Mouse (Mus musculus): Measurements from ENCODE around the gene Mrpl30. TPM values are rescaled to one million over a fixed set of nuclear protein-coding genes. Genes with fewer than 3 reads are reported as not detected.

Gene Mrpl30
- polyA plus RNA-seq (2015; fragmentation: Nextera tagmentation; extraction: Ambion mirVana): 117 and 139 TPM in 2 replicates

DNA sequence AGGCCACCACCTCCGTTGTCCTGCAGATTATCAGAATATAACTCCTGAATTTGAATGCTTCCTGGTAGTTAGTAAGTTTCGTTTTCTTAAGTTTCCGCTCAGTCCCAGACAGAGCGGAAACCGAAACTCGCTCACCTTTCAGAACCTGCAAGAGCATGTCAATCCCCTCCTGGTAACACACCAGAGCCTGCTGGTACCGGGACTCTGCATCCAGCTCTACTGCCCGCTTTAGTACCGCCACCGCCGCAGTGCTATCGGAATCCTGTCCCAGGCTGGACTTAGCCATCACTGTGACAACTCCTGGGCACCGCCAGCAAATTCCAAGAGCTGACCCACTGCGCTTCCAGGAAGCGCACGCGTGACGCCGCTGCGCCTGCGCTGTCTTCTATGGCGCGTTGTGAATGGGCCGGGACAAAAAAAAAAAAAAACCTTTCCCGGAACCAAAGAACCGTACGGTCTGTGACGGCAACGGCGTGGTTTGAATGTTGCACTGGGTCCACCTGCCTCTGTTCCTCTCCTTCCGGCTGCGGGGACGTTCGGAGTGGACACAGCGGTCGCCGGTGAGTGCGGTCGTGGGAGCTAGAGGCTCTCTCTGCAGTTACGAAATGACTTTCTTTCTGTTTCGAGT lies at the start of gene Mrpl30, which contains the start of gene Mitd1:
Gene Mrpl30 (plus strand): TSS at position 453 of the 628 bp plus-strand sequence.
Gene Mitd1 (minus strand): TSS at position 387 of the 628 bp plus-strand sequence.
- no peaks in the 10 kb centered on the region for H3K27me3 ChIP-seq
- ATAC-seq (ENCODE audit: insufficient read depth): peak; percentile 87
- peaks cover 54% of the 10 kb centered on the region for H3K4me1 ChIP-seq (replicated peaks)
- H3K27ac ChIP-seq (replicated peaks): peak within 1 kb of the TSS; percentile 87
- H3K36me3 ChIP-seq (replicated peaks): peaks cover 20% of the 10 kb centered on the region
- peak within 1 kb of the TSS; percentile 85 for H3K4me3 ChIP-seq (replicated peaks)
- H3K9ac ChIP-seq: peak within 1 kb of the TSS; percentile 72
- no peaks in the 10 kb centered on the region for H3K9me3 ChIP-seq (replicated peaks)
- H3K4me2 ChIP-seq: peak within 1 kb of the TSS; percentile 82
- WGBS (ENCODE audit: insufficient replicate concordance): under 1% methylated on average over 41 of the region's 41 CpGs

DNA sequence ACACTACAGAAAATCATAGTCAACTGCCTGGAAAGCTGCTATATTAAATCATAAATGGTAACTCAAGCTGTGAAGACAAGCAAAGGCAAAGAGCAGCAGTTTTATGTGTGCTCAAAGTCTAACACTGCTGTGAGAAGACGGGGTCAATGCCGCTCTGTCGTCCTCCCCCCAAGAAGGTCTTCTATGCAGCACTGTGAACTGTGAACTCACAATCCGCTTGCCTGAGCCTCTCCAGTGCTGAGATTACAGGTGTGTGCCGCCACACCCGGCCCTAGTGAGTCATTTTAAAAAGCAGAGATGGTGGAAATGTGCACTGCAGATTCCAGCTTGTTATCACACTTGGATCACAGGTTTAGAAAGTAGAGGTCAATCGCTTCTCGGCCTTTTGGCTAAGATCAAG lies 43.4 kb upstream of the Mrpl30 start:
- no peaks in the 10 kb centered on the region for H3K27me3 ChIP-seq
- no peak overlapping the region for H3K4me2 ChIP-seq
- no peaks in the 10 kb centered on the region for H3K36me3 ChIP-seq (replicated peaks)
- H3K27ac ChIP-seq (replicated peaks): no peak overlapping the region
- no peaks in the 10 kb centered on the region for H3K9me3 ChIP-seq (replicated peaks)
- ATAC-seq (ENCODE audit: insufficient read depth): no peak
- no peak overlapping the region for H3K4me3 ChIP-seq (replicated peaks)
- 69% methylated on average over 8 of the region's 8 CpGs for WGBS (ENCODE audit: insufficient replicate concordance)
- no peak overlapping the region for H3K9ac ChIP-seq
- no peaks in the 10 kb centered on the region for H3K4me1 ChIP-seq (replicated peaks)

DNA sequence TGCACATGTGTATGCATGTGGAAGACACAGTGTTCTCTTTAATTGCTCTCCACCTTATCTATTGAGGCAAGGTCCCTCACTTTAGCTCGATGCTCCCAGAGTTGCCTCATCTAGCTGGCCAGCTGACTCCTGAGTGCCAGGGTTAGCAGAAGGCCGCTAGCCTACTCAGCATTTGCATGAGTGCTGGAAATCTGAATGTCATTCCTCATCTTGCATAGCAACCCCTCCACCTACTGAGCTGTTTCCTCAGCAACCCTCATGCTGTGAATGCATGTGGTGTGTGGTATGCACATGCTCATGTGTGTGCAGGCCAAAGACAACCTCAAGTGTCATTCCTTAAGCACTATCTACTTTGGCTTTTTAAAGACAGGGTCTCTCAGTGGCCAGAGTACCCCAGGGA lies 39.6 kb upstream of the Mrpl30 start:
- ATAC-seq (ENCODE audit: insufficient read depth): no peak
- WGBS (ENCODE audit: insufficient replicate concordance): 30% methylated on average over 2 of the region's 2 CpGs

GRCm38 (mm10) chr1:37864511-37865400 lies 25.5 kb upstream of the Mrpl30 start:
- H3K4me3 ChIP-seq (replicated peaks): peak overlapping the region; percentile 76
- H3K36me3 ChIP-seq (replicated peaks): no peaks in the 10 kb centered on the region
- under 1% methylated on average over 90 of the region's 90 CpGs for WGBS (ENCODE audit: insufficient replicate concordance)
- H3K27ac ChIP-seq (replicated peaks): peak overlapping the region; percentile 92
- peak; percentile 97 for ATAC-seq (ENCODE audit: insufficient read depth)
- no peaks in the 10 kb centered on the region for H3K9me3 ChIP-seq (replicated peaks)
- peaks cover 31% of the 10 kb centered on the region for H3K4me1 ChIP-seq (replicated peaks)
- peak overlapping the region; percentile 99 for H3K4me2 ChIP-seq
- peak overlapping the region; percentile 75 for H3K9ac ChIP-seq
- H3K27me3 ChIP-seq: no peaks in the 10 kb centered on the region

More for the DNA sequence above, 39.6 kb upstream of the Mrpl30 start:
- Histone ChIP-seq H3K36me3 (replicated peaks) (no peaks in the 10 kb centered on the region), H3K9ac (no peak overlapping the region), H3K4me1 (replicated peaks) (no peaks in the 10 kb centered on the region), H3K4me3 (replicated peaks) (no peak overlapping the region), H3K27me3 (no peaks in the 10 kb centered on the region), H3K27ac (replicated peaks) (no peak overlapping the region), H3K4me2 (no peak overlapping the region), H3K9me3 (replicated peaks) (no peaks in the 10 kb centered on the region)

DNA sequence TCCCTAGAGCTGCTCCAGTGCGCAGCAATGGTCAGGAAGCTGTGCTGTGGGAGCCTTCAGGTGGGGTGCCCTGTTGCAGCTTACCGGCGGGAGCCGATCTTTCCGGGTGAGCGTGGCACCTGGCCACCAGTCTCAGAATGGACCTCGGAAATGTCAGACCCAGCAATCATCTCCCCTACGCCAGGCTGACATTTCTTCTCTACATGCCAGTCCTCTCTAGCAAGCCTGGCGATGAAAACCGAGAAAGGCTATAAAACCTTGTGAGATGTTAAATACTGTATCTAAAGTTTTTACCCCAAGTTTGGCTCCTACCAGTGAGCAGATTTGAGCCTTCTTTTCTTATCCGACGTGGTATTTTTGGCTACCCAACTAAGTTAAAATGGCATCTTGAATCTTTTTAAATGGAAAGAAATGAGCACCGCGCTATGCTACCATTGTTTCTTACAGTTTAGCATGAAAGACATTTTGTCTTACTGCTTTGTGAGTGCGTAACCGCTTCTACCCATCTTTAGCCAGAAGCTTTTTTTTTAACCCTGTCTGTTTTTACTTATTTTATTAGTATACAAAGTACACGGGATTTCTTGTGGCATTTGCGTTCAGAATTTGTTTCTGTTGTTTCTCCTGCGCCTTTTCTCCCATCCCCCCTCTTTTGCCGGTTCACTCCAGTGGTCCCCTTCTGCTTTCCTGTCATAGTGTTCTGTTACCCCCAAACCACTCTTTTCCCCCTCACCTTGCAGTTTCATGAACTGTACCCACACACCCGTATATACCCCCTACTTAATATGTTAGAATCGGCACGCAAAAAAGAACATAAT lies 24.7 kb upstream of the Mrpl30 start:
- Histone ChIP-seq H3K27ac (replicated peaks) (peak overlapping the region; percentile 92), H3K4me1 (replicated peaks) (peaks cover 33% of the 10 kb centered on the region), H3K36me3 (replicated peaks) (no peaks in the 10 kb centered on the region), H3K9me3 (replicated peaks) (no peaks in the 10 kb centered on the region), H3K27me3 (no peaks in the 10 kb centered on the region), H3K4me3 (replicated peaks) (peak overlapping the region; percentile 76), H3K9ac (peak overlapping the region; percentile 75), H3K4me2 (peak overlapping the region; percentile 99)
- no peak for ATAC-seq (ENCODE audit: insufficient read depth)
- 9% methylated on average over 23 of the region's 23 CpGs for WGBS (ENCODE audit: insufficient replicate concordance)

- H3K4me1 ChIP-seq (replicated peaks): peaks cover 33% of the 10 kb centered on the region
- no peaks in the 10 kb centered on the region for H3K27me3 ChIP-seq
- H3K36me3 ChIP-seq (replicated peaks): no peaks in the 10 kb centered on the region
- no peak for ATAC-seq (ENCODE audit: insufficient read depth)
- H3K4me2 ChIP-seq: peak within 1 kb of the TSS; percentile 99
- peak within 1 kb of the TSS; percentile 92 for H3K27ac ChIP-seq (replicated peaks)
- WGBS (ENCODE audit: insufficient replicate concordance): 81% methylated on average over 6 of the region's 6 CpGs
- H3K9me3 ChIP-seq (replicated peaks): no peaks in the 10 kb centered on the region
- H3K4me3 ChIP-seq (replicated peaks): peak within 1 kb of the TSS; percentile 76
- H3K9ac ChIP-seq: peak within 1 kb of the TSS; percentile 75
Observed at GRCm38 (mm10) chr1:37866286-37866685, 24.0 kb upstream of the Mrpl30 start, which contains the start of gene Tsga10. TSS of gene Tsga10 (minus strand) at chr1:37866429.

GRCm38 (mm10) chr1:37867056-37867455 lies 23.2 kb upstream of the Mrpl30 start:
- Histone ChIP-seq H3K9ac (no peak overlapping the region), H3K4me2 (no peak overlapping the region), H3K36me3 (replicated peaks) (no peaks in the 10 kb centered on the region), H3K27me3 (no peaks in the 10 kb centered on the region), H3K4me1 (replicated peaks) (peaks cover 41% of the 10 kb centered on the region), H3K4me3 (replicated peaks) (no peak overlapping the region), H3K9me3 (replicated peaks) (no peaks in the 10 kb centered on the region), H3K27ac (replicated peaks) (no peak overlapping the region)
- ATAC-seq (ENCODE audit: insufficient read depth): no peak
- 69% methylated on average over 1 of the region's 1 CpGs for WGBS (ENCODE audit: insufficient replicate concordance)

DNA sequence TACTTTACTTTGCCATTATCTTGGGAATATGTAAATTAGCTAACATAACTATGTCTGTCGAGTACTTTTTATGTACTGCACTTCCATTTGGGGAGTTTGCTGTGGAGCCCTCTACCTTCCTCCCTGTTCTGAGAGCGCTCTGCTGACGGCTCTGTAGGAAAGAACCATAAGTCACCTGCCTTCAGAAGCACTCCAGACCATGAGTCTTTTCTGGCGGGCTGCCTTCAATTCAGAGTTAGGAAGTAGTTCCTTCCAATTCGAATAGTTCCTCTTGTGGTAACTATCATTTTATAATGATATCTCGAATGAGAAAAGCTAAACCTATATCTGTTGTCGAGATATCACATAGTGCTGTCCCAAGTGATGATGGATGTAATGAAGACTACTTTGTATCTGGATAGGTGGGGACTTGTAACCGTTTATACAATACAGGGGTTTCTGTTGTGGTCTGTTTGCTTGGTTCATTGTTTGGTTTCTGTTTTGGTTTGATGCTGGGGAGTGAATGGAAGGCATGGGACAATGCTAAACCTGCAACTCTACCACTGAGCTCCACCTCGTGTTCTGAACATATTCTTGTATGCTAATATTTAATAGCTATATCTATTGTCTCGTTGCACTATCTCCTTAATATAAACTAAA lies 22.5 kb upstream of the Mrpl30 start:
- no peaks in the 10 kb centered on the region for H3K9me3 ChIP-seq (replicated peaks)
- H3K27ac ChIP-seq (replicated peaks): no peak overlapping the region
- H3K27me3 ChIP-seq: no peaks in the 10 kb centered on the region
- no peak for ATAC-seq (ENCODE audit: insufficient read depth)
- WGBS (ENCODE audit: insufficient replicate concordance): 48% methylated on average over 10 of the region's 10 CpGs
- H3K4me2 ChIP-seq: no peak overlapping the region
- H3K36me3 ChIP-seq (replicated peaks): no peaks in the 10 kb centered on the region
- no peak overlapping the region for H3K4me3 ChIP-seq (replicated peaks)
- peaks cover 49% of the 10 kb centered on the region for H3K4me1 ChIP-seq (replicated peaks)
- H3K9ac ChIP-seq: no peak overlapping the region

- no peak overlapping the region for H3K9ac ChIP-seq
- no peak overlapping the region for H3K27ac ChIP-seq (replicated peaks)
- no peak overlapping the region for H3K4me3 ChIP-seq (replicated peaks)
- H3K9me3 ChIP-seq (replicated peaks): no peaks in the 10 kb centered on the region
- H3K4me2 ChIP-seq: peak overlapping the region; percentile 10; the same call in 1 of the 2 replicates
- H3K4me1 ChIP-seq (replicated peaks): peaks cover 56% of the 10 kb centered on the region
- WGBS (ENCODE audit: insufficient replicate concordance): 33% methylated on average over 10 of the region's 10 CpGs
- H3K27me3 ChIP-seq: no peaks in the 10 kb centered on the region
- H3K36me3 ChIP-seq (replicated peaks): no peaks in the 10 kb centered on the region
- no peak for ATAC-seq (ENCODE audit: insufficient read depth)
Observed at GRCm38 (mm10) chr1:37868640-37869039, 21.6 kb upstream of the Mrpl30 start.

- no peak overlapping the region for H3K4me3 ChIP-seq (replicated peaks)
- no peaks in the 10 kb centered on the region for H3K9me3 ChIP-seq (replicated peaks)
- ATAC-seq (ENCODE audit: insufficient read depth): no peak
- 27% methylated on average over 2 of the region's 2 CpGs for WGBS (ENCODE audit: insufficient replicate concordance)
- peaks cover 53% of the 10 kb centered on the region for H3K4me1 ChIP-seq (replicated peaks)
- H3K27ac ChIP-seq (replicated peaks): no peak overlapping the region
- no peaks in the 10 kb centered on the region for H3K36me3 ChIP-seq (replicated peaks)
- H3K9ac ChIP-seq: no peak overlapping the region
- no peak overlapping the region for H3K4me2 ChIP-seq
- no peaks in the 10 kb centered on the region for H3K27me3 ChIP-seq
Observed at GRCm38 (mm10) chr1:37869362-37869761, 20.9 kb upstream of the Mrpl30 start.

Data from liver, embryonic 15.5 days (tissue).